Comparison of ENCODE assay signal across 19 mouse cellular contexts in genomic region chr10:18020443-18020842, GRCm38 (mm10). TPM values are rescaled to one million over a fixed set of nuclear protein-coding genes. Genes with fewer than 3 reads are reported as not detected.
DNase-seq lines count a peak whose midpoint lies in the region; ATAC-seq lines count a peak whose summit lies in the region.
"Had no signal": no experiment of that assay in that cellular context is flagged by ENCODE, and none has a peak within 500 bp of the region (broad histone marks: within the 10 kb centered on the region; RNA-seq: fewer than 3 reads in every experiment).

No protein-coding gene starts in this region.

- no peaks in the 10 kb centered on the region; the same call in 1 of the 2 replicates for H3K4me1 ChIP-seq in hindbrain, embryonic 11.5 days (replicated peaks; ENCODE audit: control insufficient read depth, insufficient read depth, low read length)
- H3K4me1 ChIP-seq in hindbrain, embryonic 16.5 days (ENCODE audit: control insufficient read depth, insufficient read depth, low read depth, low read length), result peaks cover 2% of the 10 kb centered on the region; the same call in 1 of the 2 replicates
- H3K4me1 ChIP-seq in hindbrain, embryonic 13.5 days (replicated peaks), result peaks cover 22% of the 10 kb centered on the region

- H3K36me3 ChIP-seq in hindbrain, embryonic 11.5 days (ENCODE audit: control insufficient read depth, insufficient read depth, low read length), result peaks cover 2% of the 10 kb centered on the region; the same call in 1 of the 2 replicates
- H3K36me3 ChIP-seq in hindbrain, embryonic 16.5 days (ENCODE audit: control insufficient read depth, insufficient read depth, low read length), result no peaks in the 10 kb centered on the region
- H3K36me3 ChIP-seq in hindbrain, embryonic 13.5 days, result peaks cover 25% of the 10 kb centered on the region

- no peaks in the 10 kb centered on the region for H3K9me3 ChIP-seq in hindbrain, embryonic 11.5 days (ENCODE audit: control insufficient read depth, low read length)
- no peaks in the 10 kb centered on the region for H3K9me3 ChIP-seq in hindbrain, embryonic 16.5 days (ENCODE audit: control insufficient read depth, low read length)
- no peaks in the 10 kb centered on the region for H3K9me3 ChIP-seq in hindbrain, embryonic 13.5 days
- H3K9me3 ChIP-seq: embryonic facial prominence, embryonic 12.5 days; kidney, embryonic 15.5 days; limb, embryonic 13.5 days; liver, embryonic 15.5 days had no signal

- H3K27me3 ChIP-seq in hindbrain, embryonic 11.5 days (ENCODE audit: control insufficient read depth, insufficient read depth, low read length), result no peaks in the 10 kb centered on the region
- H3K27me3 ChIP-seq in hindbrain, embryonic 16.5 days (replicated peaks; ENCODE audit: control insufficient read depth, insufficient read depth, low read length), result no peaks in the 10 kb centered on the region
- no peaks in the 10 kb centered on the region for H3K27me3 ChIP-seq in hindbrain, embryonic 13.5 days
- H3K27me3 ChIP-seq: embryonic facial prominence, embryonic 12.5 days; kidney, embryonic 15.5 days; limb, embryonic 13.5 days; liver, embryonic 15.5 days had no signal

- WGBS in hindbrain, embryonic 11.5 days, result 79% methylated on average over 7 of the region's 7 CpGs
- 66% methylated on average over 7 of the region's 7 CpGs for WGBS in hindbrain, embryonic 16.5 days
- 70% methylated on average over 7 of the region's 7 CpGs for WGBS in hindbrain, embryonic 13.5 days

- H3K27ac ChIP-seq in hindbrain, embryonic 11.5 days (ENCODE audit: low read depth, low read length), result 0 out of 2 replicates have a peak overlapping the region, but pooled peaks have one; percentile 20
- no peak overlapping the region for H3K27ac ChIP-seq in hindbrain, embryonic 16.5 days (ENCODE audit: low read depth, low read length)
- no peak overlapping the region for H3K27ac ChIP-seq in hindbrain, embryonic 13.5 days
- H3K27ac ChIP-seq: embryonic facial prominence, embryonic 12.5 days; gastrocnemius, adult 2 months; kidney, embryonic 15.5 days; limb, embryonic 13.5 days; liver, embryonic 15.5 days; stomach, postnatal 0 days had no signal

- H3K4me2 ChIP-seq in hindbrain, embryonic 11.5 days (replicated peaks; ENCODE audit: low read depth, low read length), result peak overlapping the region; percentile 0; the same call in 1 of the 2 replicates
- H3K4me2 ChIP-seq in hindbrain, embryonic 16.5 days (ENCODE audit: low read length), result no peak overlapping the region
- peak overlapping the region; percentile 31 for H3K4me2 ChIP-seq in hindbrain, embryonic 13.5 days

- ATAC-seq in hindbrain, embryonic 11.5 days (ENCODE audit: low FRiP score), result no peak
- ATAC-seq in hindbrain, embryonic 16.5 days, result no peak
- ATAC-seq in hindbrain, embryonic 13.5 days (ENCODE audit: low FRiP score), result no peak
- ATAC-seq: midbrain, embryonic 16.5 days had no signal

- peak; percentile 13 for DNase-seq in embryo, embryonic 10.5 days (ENCODE audit: low spot score)
- DNase-seq in embryo, embryonic 9.5 days (ENCODE audit: extremely low spot score), result no peak
- peak; percentile 38 for DNase-seq in hindbrain, embryonic 11.5 days (ENCODE audit: low spot score)
- peak; percentile 5 for DNase-seq in brain, adult 2 months (ENCODE audit: low read depth, low spot score)
- DNase-seq in thymus, postnatal 4 days, result no peak
- no peak for DNase-seq in testis, postnatal 14 days (ENCODE audit: low spot score)
- DNase-seq: adrenal gland, postnatal 25 days; cerebellum, postnatal 25 days; gastrocnemius, adult 2 months; spleen, adult 18-20 months; thymus, postnatal 25 days had no signal

- no peak overlapping the region for H3K9ac ChIP-seq in hindbrain, embryonic 11.5 days (ENCODE audit: low read depth, low read length)
- H3K9ac ChIP-seq in hindbrain, embryonic 16.5 days (ENCODE audit: low read depth, low read length), result no peak overlapping the region
- no peak overlapping the region for H3K9ac ChIP-seq in hindbrain, embryonic 13.5 days
- H3K9ac ChIP-seq: embryonic facial prominence, embryonic 12.5 days; kidney, embryonic 15.5 days; limb, embryonic 13.5 days; liver, embryonic 15.5 days had no signal

- no peak overlapping the region for H3K4me3 ChIP-seq in hindbrain, embryonic 11.5 days (ENCODE audit: low read depth, low read length)
- no peak overlapping the region for H3K4me3 ChIP-seq in hindbrain, embryonic 16.5 days (ENCODE audit: low read length)
- no peak overlapping the region for H3K4me3 ChIP-seq in hindbrain, embryonic 13.5 days
- H3K4me3 ChIP-seq: embryonic facial prominence, embryonic 12.5 days; gastrocnemius, adult 2 months; kidney, embryonic 15.5 days; liver, embryonic 15.5 days had no signal

RNA-seq across cellular contexts. Expression of gene Abracl, which starts 2.6 kb away (rescaled TPM):
- 220 and 223 TPM in 2 replicates for polyA plus RNA-seq in hindbrain, embryonic 11.5 days (2014; fragmentation: Nextera tagmentation; extraction: Ambion mirVana)
- 51.6 and 51.7 TPM in 2 replicates for polyA plus RNA-seq in hindbrain, embryonic 16.5 days (2015; fragmentation: Nextera tagmentation; extraction: Ambion mirVana)
- polyA plus RNA-seq in hindbrain, embryonic 13.5 days (2015; fragmentation: Nextera tagmentation; extraction: Ambion mirVana), result 110 and 114 TPM in 2 replicates

RNA-seq across cellular contexts. Expression of gene Reps1, which starts 35.2 kb away (rescaled TPM):
- polyA plus RNA-seq in hindbrain, embryonic 11.5 days (2014; fragmentation: Nextera tagmentation; extraction: Ambion mirVana), result 24.6 and 29.7 TPM in 2 replicates
- polyA plus RNA-seq in hindbrain, embryonic 16.5 days (2015; fragmentation: Nextera tagmentation; extraction: Ambion mirVana), result 11.7 and 15.2 TPM in 2 replicates
- polyA plus RNA-seq in hindbrain, embryonic 13.5 days (2015; fragmentation: Nextera tagmentation; extraction: Ambion mirVana), result 18.3 and 20.3 TPM in 2 replicates

Comparison
In these comparisons a context has a peak if more than half of its experiments do, and no peak if none do; other contexts are left out.
1. DNase-seq: peak in embryo, embryonic 10.5 days (single experiment), hindbrain, embryonic 11.5 days (single experiment) and brain, adult 2 months (single experiment); none in embryo, embryonic 9.5 days (single experiment), thymus, postnatal 4 days (single experiment) and testis, postnatal 14 days (single experiment).